Mouse (Mus musculus) heart, embryonic 14.5 days (tissue): ENCODE data around the gene Blcap. TPM values are rescaled to one million over a fixed set of nuclear protein-coding genes. Genes with fewer than 3 reads are reported as not detected.

Experiments used
- ATAC-seq: fragments of 200-750 bp; cut with Nextera tagmentation; 2 replicates; pipeline ENCODE4 v1.8.0; 2017; ENCODE audit warnings: low read depth, moderate TSS enrichment; ENCODE audit not compliant: insufficient number of reproducible peaks, insufficient read depth, low FRiP score
- H3K27ac ChIP-seq, 2 experiments: fragments of 200-500 bp in 1 of 2; fragments of 300-500 bp in 1 of 2; sonication (generic) in 1 of 2; replicated peaks in 1 of 2; 2 replicates each; pipeline ENCODE4 v1.5.1; 2012 to 2014; ENCODE audit warnings: low read depth in 2 of 2, low read length in 2 of 2, control low read depth in 1 of 2, mild to moderate bottlenecking in 1 of 2, mixed read lengths in 1 of 2; ENCODE audit not compliant: control insufficient read depth in 1 of 2, insufficient read depth in 1 of 2
- H3K27me3 ChIP-seq: fragments of 300-500 bp; sonication (generic); 2 replicates; pipeline ENCODE4 v1.6.1; 2014; ENCODE audit warnings: mild to moderate bottlenecking, low read length, control low read depth; ENCODE audit not compliant: control insufficient read depth, insufficient read depth
- H3K36me3 ChIP-seq: fragments of 300-500 bp; sonication (generic); 2 replicates; pipeline ENCODE4 v1.6.1; 2014; ENCODE audit warnings: mild to moderate bottlenecking, control low read depth, low read length, mixed read lengths; ENCODE audit not compliant: control insufficient read depth, insufficient read depth
- H3K4me1 ChIP-seq, 2 experiments: fragments of 200-500 bp in 1 of 2; fragments of 300-500 bp in 1 of 2; sonication (generic) in 1 of 2; 2 replicates each; pipeline ENCODE4 v1.6.1; 2012 to 2014; ENCODE audit warnings: low read length in 2 of 2, control low read depth in 1 of 2, mixed read lengths in 1 of 2; ENCODE audit not compliant: control insufficient read depth in 2 of 2, insufficient read depth in 2 of 2
- H3K4me2 ChIP-seq: fragments of 300-500 bp; sonication (generic); 2 replicates; pipeline ENCODE4 v1.6.1; 2014; ENCODE audit warnings: mild to moderate bottlenecking, low read length
- H3K4me3 ChIP-seq, 2 experiments: fragments of 200-500 bp in 1 of 2; fragments of 300-500 bp in 1 of 2; sonication (generic) in 1 of 2; 2 replicates each; pipeline ENCODE4 v1.5.1; 2012 to 2014; ENCODE audit warnings: low read length in 2 of 2, mild to moderate bottlenecking in 2 of 2, control low read depth in 1 of 2, low read depth in 1 of 2, moderate library complexity in 1 of 2; ENCODE audit not compliant: control insufficient read depth in 1 of 2, insufficient read depth in 1 of 2
- H3K9ac ChIP-seq: fragments of 300-500 bp; sonication (generic); 2 replicates; pipeline ENCODE4 v1.6.1; 2014; ENCODE audit warnings: mild to moderate bottlenecking, low read length
- H3K9me3 ChIP-seq: fragments of 300-500 bp; sonication (generic); 2 replicates; pipeline ENCODE4 v1.6.1; 2016; ENCODE audit warnings: low read length, control low read depth; ENCODE audit not compliant: control insufficient read depth
- WGBS: fragments of 180-500 bp; shearing (Covaris S2); extraction: QIAGEN DNeasy Blood & Tissue Kit; methylation state at CpG from one replicate; pipeline ENCODE4 v1.1.7; 2014; 5-methylcytosine and 5-hydroxymethylcytosine counted together
- polyA plus RNA-seq: library from polyadenylated mRNA; unstranded; fragments of >200 nt; fragmentation: Nextera tagmentation; extraction: Ambion mirVana; gene quantifications from 2 replicates; pipeline ENCODE4 v1.2.1, GENCODE M21; 2014

Gene Blcap
- polyA plus RNA-seq, 1 experiment from 2014 or later: 41.0 TPM

DNA sequence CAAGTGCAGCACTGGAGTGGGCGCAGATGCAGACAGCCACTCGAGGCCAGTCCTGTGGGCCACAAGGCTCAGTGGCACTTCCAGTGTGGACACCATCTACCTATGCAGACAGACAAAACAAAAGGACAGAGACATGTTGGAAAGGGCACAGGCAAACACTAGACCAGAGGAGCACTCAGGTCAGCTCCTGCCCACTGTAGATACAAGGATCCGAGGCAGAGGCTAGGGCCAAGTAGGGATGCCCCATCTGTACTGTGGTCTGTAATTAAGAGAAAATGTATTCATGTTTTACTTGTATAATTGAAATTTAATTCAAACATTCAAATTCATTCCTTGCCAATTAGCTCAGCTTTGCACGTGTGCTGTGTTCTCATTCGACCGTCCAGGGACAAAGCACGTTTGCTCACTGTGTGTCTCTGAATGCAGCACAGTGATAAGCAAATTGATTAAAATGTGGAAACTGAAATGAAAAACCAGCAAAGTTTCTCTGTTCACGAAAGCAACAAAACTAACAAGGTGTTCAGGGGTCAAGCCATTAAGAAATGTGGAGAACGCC, 26.7 kb downstream of the Blcap start:
- H3K4me2 ChIP-seq: no peak overlapping the region
- 79% methylated on average over 9 of the region's 9 CpGs for WGBS
- H3K36me3 ChIP-seq: peaks cover 72% of the 10 kb centered on the region
- no peaks in the 10 kb centered on the region for H3K9me3 ChIP-seq
- no peaks in the 10 kb centered on the region for H3K27me3 ChIP-seq
- no peak overlapping the region for H3K4me3 ChIP-seq
- no peak overlapping the region for H3K27ac ChIP-seq
- H3K4me1 ChIP-seq: no peaks in the 10 kb centered on the region; a peak in 1 of 4 replicates
- H3K9ac ChIP-seq: no peak overlapping the region
- no peak for ATAC-seq

DNA sequence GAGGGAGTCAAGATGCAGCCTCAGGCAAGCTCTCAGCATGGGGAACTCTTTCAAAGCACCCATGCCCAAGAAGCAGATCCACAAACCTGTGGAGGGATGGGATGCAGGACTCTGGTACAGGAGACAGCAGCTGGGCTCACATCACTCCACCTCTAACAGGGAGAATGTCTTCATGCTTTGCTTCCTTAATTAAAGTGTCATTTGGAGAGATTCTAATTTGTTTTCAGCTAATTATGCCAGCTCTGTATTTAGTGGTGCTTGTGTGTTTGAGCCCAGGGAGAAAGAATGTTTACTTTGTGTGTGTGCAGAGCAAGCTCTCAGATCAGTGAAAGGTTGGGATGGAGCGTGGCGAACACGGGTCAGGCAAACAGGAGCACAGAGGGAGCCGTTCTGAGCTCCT, 28.7 kb downstream of the Blcap start:
- no peak for ATAC-seq
- WGBS: 80% methylated on average over 4 of the region's 4 CpGs
- Histone ChIP-seq H3K4me1 (no peaks in the 10 kb centered on the region; a peak in 1 of 4 replicates), H3K27me3 (no peaks in the 10 kb centered on the region), H3K9me3 (no peaks in the 10 kb centered on the region), H3K9ac (no peak overlapping the region), H3K4me3 (no peak overlapping the region), H3K27ac (no peak overlapping the region), H3K4me2 (no peak overlapping the region), H3K36me3 (peaks cover 58% of the 10 kb centered on the region)

DNA sequence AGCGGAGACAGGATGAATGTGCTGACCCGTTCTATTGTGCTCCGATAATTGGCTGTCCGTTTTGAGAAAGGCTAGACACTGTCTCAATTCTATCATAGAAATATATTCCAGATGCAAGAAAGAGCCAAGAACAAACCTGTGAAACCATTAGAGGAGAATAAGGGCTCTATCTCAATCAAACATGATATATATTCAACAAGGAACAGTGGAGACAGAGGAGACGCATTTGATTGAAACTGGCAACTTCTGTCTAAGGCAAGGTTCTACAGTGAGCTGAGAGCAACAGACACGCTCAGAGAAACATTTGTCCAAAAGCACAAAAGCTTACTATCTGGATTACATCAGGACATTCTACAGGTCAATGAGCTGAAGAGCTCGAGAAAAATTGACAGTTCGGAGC, 29.4 kb downstream of the Blcap start:
- Histone ChIP-seq H3K9me3 (no peaks in the 10 kb centered on the region), H3K36me3 (peaks cover 50% of the 10 kb centered on the region), H3K4me3 (no peak overlapping the region), H3K27ac (no peak overlapping the region), H3K27me3 (no peaks in the 10 kb centered on the region), H3K9ac (no peak overlapping the region), H3K4me2 (no peak overlapping the region), H3K4me1 (peaks cover 2 to 4% of the 10 kb centered on the region in 2 experiments; a peak in 3 of 4 replicates)
- no peak for ATAC-seq
- 81% methylated on average over 8 of the region's 8 CpGs for WGBS

DNA sequence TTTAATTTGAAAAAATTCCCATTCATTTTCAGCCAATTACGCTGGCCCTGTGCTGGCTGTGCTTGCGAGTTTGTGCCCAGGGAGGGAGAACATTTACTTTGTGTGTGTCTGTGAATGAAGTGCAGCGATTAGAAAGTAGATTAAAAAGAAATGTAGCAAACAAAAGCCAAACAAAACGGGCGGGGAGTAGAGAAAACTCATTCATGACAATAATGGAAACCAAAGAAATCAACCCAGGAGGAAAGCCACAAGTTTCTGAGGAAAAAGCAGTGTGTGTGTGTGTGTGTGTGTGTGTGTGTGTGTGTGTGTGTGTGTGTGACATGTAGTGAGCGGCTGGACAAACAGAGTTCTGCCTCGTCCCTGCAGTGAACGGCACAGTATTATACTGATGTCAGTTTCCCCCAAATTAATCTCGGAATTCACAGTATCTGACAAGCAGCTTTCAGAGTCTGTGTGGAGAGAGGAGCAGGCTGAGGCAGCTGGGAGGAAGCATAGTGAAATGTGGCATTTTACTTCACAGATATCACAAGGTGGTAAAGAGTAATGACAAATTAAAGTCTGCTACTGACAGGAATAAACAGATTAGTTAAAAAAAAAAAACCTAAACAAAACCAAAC, 30.0 kb downstream of the Blcap start:
- Histone ChIP-seq H3K9me3 (no peaks in the 10 kb centered on the region), H3K4me1 (peaks cover 5 to 8% of the 10 kb centered on the region in 2 experiments; a peak in 3 of 4 replicates), H3K4me3 (no peak overlapping the region), H3K9ac (no peak overlapping the region), H3K27me3 (no peaks in the 10 kb centered on the region), H3K4me2 (no peak overlapping the region), H3K36me3 (peaks cover 44% of the 10 kb centered on the region), H3K27ac (no peak overlapping the region)
- 75% methylated on average over 9 of the region's 9 CpGs for WGBS
- ATAC-seq: no peak

DNA sequence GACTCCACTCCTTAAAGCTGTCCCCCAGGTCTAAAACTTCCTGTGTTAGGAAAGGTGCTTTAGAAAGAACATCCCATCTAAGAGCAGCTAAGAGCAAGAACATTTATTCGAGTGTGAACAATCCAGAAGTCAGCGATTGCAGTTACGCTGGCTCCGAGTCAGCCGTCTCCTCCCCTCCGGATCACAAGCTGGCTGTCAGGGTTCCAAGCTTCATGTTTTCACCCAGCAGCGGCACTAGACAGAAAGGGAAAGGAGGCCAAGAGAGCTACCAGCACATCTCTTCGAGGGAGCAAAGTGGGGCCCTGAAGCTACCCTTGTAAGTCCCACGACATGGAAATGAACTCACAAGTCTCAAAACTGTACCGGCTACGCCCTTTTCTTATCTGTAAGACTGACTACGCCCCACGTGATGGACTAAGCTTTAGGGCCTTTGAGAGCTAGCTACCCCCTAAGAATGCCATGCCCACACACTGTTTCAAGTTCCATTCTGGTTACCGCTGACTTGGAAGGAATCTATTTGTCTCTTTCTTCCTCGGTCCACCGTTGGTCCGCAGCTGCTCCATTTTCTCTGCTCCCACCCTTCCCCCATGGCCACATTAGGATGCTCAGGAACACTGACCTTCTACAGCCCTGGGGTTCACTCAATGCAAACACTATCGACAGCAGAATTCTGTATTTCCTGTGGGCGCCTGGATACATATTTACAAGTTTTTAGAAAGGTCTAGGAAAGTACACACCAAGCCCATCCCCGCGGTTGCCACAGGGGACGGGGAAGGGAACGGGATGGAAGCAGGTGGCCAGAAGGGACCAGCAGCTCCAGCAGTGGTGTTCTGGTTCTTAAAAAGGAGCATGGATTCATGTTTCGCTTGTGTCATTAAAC, 30.8 kb downstream of the Blcap start:
- Histone ChIP-seq H3K4me1 (peaks cover 5 to 8% of the 10 kb centered on the region in 2 experiments; a peak in 3 of 4 replicates), H3K36me3 (peaks cover 38% of the 10 kb centered on the region), H3K4me3 (no peak overlapping the region), H3K27me3 (no peaks in the 10 kb centered on the region), H3K4me2 (no peak overlapping the region), H3K9ac (no peak overlapping the region), H3K9me3 (no peaks in the 10 kb centered on the region), H3K27ac (no peak overlapping the region)
- WGBS: 74% methylated on average over 24 of the region's 24 CpGs
- ATAC-seq: no peak

DNA sequence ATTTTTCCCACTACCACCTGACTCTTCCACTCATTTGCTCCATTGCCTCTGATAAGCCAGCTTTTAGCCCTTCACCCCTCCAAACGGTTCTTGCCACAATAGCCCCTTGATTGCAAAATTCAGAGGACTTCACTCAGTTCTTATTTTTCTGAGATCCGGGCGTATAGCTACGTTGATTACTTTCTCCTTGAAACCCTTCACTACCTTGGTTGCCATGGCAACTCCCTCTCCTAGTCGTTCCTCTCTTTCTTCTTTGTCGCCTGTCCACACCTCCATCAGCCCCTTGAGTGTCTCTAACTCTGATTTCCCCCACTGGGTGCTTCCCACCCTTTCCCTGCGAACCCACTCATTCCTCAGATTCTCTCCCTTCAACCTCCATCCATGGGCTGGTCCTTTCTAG, 34.0 kb downstream of the Blcap start:
- Histone ChIP-seq H3K27me3 (no peaks in the 10 kb centered on the region; the same call in 1 of the 2 replicates), H3K9me3 (no peaks in the 10 kb centered on the region), H3K9ac (no peak overlapping the region), H3K36me3 (peaks cover 13% of the 10 kb centered on the region; the same call in 1 of the 2 replicates), H3K27ac (no peak overlapping the region), H3K4me3 (no peak overlapping the region), H3K4me1 (peaks cover 5 to 8% of the 10 kb centered on the region in 2 experiments; a peak in 3 of 4 replicates), H3K4me2 (no peak overlapping the region)
- WGBS: 38% methylated on average over 7 of the region's 7 CpGs
- no peak for ATAC-seq

DNA sequence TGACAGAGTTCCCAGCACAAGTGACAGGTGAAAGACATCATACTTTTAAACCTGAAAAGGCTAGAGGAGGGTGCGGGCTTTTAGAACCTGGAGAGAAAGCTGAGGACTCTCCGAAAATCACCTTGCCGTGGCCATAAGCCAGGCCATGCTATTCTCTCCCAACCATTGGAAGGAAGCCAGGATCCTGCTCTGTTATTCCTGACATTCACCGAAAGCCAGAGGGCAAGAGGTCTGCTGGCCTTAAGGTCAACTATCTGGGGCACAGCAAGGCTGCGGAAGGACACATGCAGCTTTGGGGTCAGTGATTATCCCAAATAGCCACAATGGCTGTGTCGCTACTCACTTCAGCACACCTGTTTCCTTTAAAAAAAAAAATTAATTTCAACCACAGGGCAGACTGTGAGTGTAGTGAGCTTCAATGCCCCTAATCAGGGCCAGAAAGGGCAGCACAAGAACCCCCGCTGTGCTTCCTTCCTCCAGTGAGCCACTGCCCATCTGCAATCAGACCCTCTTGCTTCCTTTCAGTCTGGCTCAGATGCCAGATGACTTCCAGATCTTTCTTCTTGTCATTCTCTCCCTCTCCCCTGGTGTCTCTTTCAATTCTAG, 34.5 kb downstream of the Blcap start:
- no peak overlapping the region for H3K27ac ChIP-seq
- no peak overlapping the region for H3K4me3 ChIP-seq

More for the DNA sequence above, 34.5 kb downstream of the Blcap start:
- no peaks in the 10 kb centered on the region for H3K9me3 ChIP-seq
- peaks cover 5 to 8% of the 10 kb centered on the region in 2 experiments; a peak in 3 of 4 replicates for H3K4me1 ChIP-seq
- H3K27me3 ChIP-seq: no peaks in the 10 kb centered on the region; the same call in 1 of the 2 replicates
- H3K36me3 ChIP-seq: 0 out of 2 replicates have a peak, but pooled peaks cover 9% of the 10 kb centered on the region
- H3K4me2 ChIP-seq: no peak overlapping the region
- no peak for ATAC-seq
- H3K9ac ChIP-seq: no peak overlapping the region
- WGBS: 48% methylated on average over 7 of the region's 7 CpGs
